Mouse (Mus musculus) cortical plate, adult 2 months (tissue): ENCODE results near the gene Vps52.

ENCODE experiments used
- CTCF ChIP-seq: fragments of 200-500 bp; IDR thresholded peaks from 2 replicates; pipeline ENCODE4 v1.5.1; 2011; ENCODE audit warnings: mild to moderate bottlenecking, control low read depth, low read length; ENCODE audit not compliant: insufficient read depth; ENCODE audit errors: extremely low read depth
- POLR2A ChIP-seq: fragments of 200-500 bp; IDR thresholded peaks from 2 replicates; pipeline ENCODE4 v1.6.1; 2011; ENCODE audit warnings: mild to moderate bottlenecking, low read length, control low read depth; ENCODE audit not compliant: insufficient read depth; ENCODE audit errors: extremely low read depth

DNA sequence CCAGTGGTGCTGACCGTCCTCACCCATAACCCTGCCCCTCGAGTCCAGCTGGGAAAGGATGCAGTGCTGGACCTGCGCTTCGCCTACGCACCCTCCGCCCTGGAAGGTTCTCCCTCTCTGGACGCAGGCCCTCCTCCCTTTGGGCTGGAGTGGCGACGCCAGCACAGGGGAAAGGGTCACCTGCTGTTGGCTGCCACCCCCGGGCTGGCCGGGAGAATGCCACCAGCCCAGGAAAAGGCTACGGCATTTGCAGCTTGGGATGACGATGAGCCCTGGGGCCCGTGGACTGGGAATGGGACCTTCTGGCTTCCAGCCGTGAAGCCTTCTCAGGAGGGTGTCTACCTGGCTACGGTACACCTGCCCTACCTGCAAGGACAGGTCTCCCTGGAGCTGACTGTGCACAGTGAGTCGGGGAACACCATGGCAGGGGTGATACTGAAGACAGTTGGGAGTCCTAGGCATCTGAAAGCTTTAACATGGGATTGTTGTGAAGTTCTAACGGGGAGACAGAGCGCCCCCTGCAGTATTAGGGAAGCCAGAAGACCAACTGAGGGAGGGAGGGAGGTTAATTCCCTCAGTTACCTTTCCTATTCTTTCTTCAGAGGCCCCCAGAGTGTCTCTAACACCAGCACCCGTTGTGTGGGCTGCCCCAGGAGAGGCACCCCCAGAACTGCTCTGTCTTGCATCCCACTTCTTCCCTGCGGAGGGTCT is 30.1 kb upstream of the Vps52 start:
- TF ChIP-seq POLR2A (no peak), CTCF (no peak)
